Mouse (Mus musculus): ENCODE data around the gene Rabgap1l. TPM values are rescaled to one million over a fixed set of nuclear protein-coding genes. Genes with fewer than 3 reads are reported as not detected.

The Rabgap1l gene
- polyA plus RNA-seq, 1 experiment, result 40.7 TPM

GRCm38 (mm10) chr1:160786571-160786970 is 6.4 kb downstream of the Rabgap1l start:
- TF ChIP-seq CTCF (IDR thresholded peaks at IDR 0.05; ENCODE audit: borderline replicate concordance, extremely low read depth, insufficient read depth, insufficient read length) (no peak), POLR2A (IDR thresholded peaks at IDR 0.05; ENCODE audit: borderline replicate concordance, extremely low read depth, insufficient read depth, insufficient read length, poor library complexity, severe bottlenecking) (no peak)
- DNase-seq (ENCODE audit: low read depth), result no peak

GRCm38 (mm10) chr1:160785681-160786225 is 7.3 kb downstream of the Rabgap1l start:
- TF ChIP-seq POLR2A (IDR thresholded peaks at IDR 0.05; ENCODE audit: borderline replicate concordance, extremely low read depth, insufficient read depth, insufficient read length, poor library complexity, severe bottlenecking) (no peak), CTCF (IDR thresholded peaks at IDR 0.05; ENCODE audit: borderline replicate concordance, extremely low read depth, insufficient read depth, insufficient read length) (no peak)
- DNase-seq (ENCODE audit: low read depth), result no peak

- TF ChIP-seq CTCF (IDR thresholded peaks at IDR 0.05; ENCODE audit: borderline replicate concordance, extremely low read depth, insufficient read depth, insufficient read length) (no peak), POLR2A (IDR thresholded peaks at IDR 0.05; ENCODE audit: borderline replicate concordance, extremely low read depth, insufficient read depth, insufficient read length, poor library complexity, severe bottlenecking) (no peak)
- no peak for DNase-seq (ENCODE audit: low read depth)
Measured at GRCm38 (mm10) chr1:160784122-160784521, 8.9 kb downstream of the Rabgap1l start.

- no peak for DNase-seq (ENCODE audit: low read depth)
- no peak for TF ChIP-seq CTCF (IDR thresholded peaks at IDR 0.05; ENCODE audit: borderline replicate concordance, extremely low read depth, insufficient read depth, insufficient read length)
- TF ChIP-seq POLR2A (IDR thresholded peaks at IDR 0.05; ENCODE audit: borderline replicate concordance, extremely low read depth, insufficient read depth, insufficient read length, poor library complexity, severe bottlenecking), result no peak
Measured at GRCm38 (mm10) chr1:160774166-160774565, 18.8 kb downstream of the Rabgap1l start.

- no peak for TF ChIP-seq POLR2A (IDR thresholded peaks at IDR 0.05; ENCODE audit: borderline replicate concordance, extremely low read depth, insufficient read depth, insufficient read length, poor library complexity, severe bottlenecking)
- TF ChIP-seq CTCF (IDR thresholded peaks at IDR 0.05; ENCODE audit: borderline replicate concordance, extremely low read depth, insufficient read depth, insufficient read length), result no peak
- no peak for DNase-seq (ENCODE audit: low read depth)
Measured at GRCm38 (mm10) chr1:160765565-160765964, 27.4 kb downstream of the Rabgap1l start.

GRCm38 (mm10) chr1:160758243-160758642 is 34.8 kb downstream of the Rabgap1l start:
- peak; percentile 56 for DNase-seq (ENCODE audit: low read depth)

DNA sequence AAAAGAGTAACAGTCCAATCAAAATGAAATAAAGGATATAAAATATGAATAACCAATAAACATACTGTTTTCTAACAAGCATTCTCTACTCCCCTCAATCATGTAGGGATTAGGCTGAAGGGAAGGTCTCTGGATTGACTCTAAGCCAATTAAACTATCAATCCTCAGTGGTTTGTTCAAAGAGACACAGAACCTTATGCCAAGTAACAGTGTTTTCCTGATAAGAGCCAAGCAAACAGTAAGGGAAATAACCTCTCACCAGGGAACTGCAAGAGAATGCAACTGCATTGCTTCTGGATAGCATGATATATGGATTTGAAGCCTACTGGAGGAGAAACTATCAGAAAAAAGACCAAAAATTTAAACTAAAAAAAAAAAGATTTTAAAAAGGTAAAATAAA is 37.7 kb downstream of the Rabgap1l start:
- DNase-seq (ENCODE audit: low read depth), result no peak
- TF ChIP-seq CTCF (IDR thresholded peaks at IDR 0.05; ENCODE audit: borderline replicate concordance, extremely low read depth, insufficient read depth, insufficient read length), result no peak
- no peak for TF ChIP-seq POLR2A (IDR thresholded peaks at IDR 0.05; ENCODE audit: borderline replicate concordance, extremely low read depth, insufficient read depth, insufficient read length, poor library complexity, severe bottlenecking)

More at GRCm38 (mm10) chr1:160758243-160758642, 34.8 kb downstream of the Rabgap1l start:
- TF ChIP-seq CTCF (IDR thresholded peaks at IDR 0.05; ENCODE audit: borderline replicate concordance, extremely low read depth, insufficient read depth, insufficient read length), result peak; percentile 80
- TF ChIP-seq POLR2A (IDR thresholded peaks at IDR 0.05; ENCODE audit: borderline replicate concordance, extremely low read depth, insufficient read depth, insufficient read length, poor library complexity, severe bottlenecking), result no peak

DNA sequence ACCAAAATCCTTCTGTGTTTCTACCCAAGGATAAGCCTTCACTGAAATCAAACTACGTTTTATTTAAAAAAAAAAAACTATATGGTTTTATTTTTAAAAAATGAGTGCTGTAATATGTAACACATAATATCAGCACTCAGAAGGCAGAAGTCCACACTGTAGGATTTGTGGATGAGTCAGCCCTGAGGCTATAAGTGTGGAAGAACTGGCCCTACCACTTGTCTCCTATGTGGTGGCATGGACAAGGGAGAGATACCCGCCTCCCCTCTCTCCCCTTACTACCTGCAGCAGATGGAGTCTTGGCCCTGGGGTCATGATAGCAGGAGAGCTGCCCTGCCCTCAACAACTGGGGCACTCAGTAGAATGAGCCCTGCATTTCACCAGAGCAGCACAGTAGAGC is 42.4 kb downstream of the Rabgap1l start:
- no peak for DNase-seq (ENCODE audit: low read depth)
- TF ChIP-seq CTCF (IDR thresholded peaks at IDR 0.05; ENCODE audit: borderline replicate concordance, extremely low read depth, insufficient read depth, insufficient read length), result no peak
- no peak for TF ChIP-seq POLR2A (IDR thresholded peaks at IDR 0.05; ENCODE audit: borderline replicate concordance, extremely low read depth, insufficient read depth, insufficient read length, poor library complexity, severe bottlenecking)

- peak; percentile 18 for DNase-seq (ENCODE audit: low read depth)
- no peak for TF ChIP-seq POLR2A (IDR thresholded peaks at IDR 0.05; ENCODE audit: borderline replicate concordance, extremely low read depth, insufficient read depth, insufficient read length, poor library complexity, severe bottlenecking)
- TF ChIP-seq CTCF (IDR thresholded peaks at IDR 0.05; ENCODE audit: borderline replicate concordance, extremely low read depth, insufficient read depth, insufficient read length), result no peak
Measured at GRCm38 (mm10) chr1:160746786-160747185, 46.2 kb downstream of the Rabgap1l start.

GRCm38 (mm10) chr1:160745238-160745930 is 47.6 kb downstream of the Rabgap1l start:
- DNase-seq (ENCODE audit: low read depth), result no peak
- no peak for TF ChIP-seq POLR2A (IDR thresholded peaks at IDR 0.05; ENCODE audit: borderline replicate concordance, extremely low read depth, insufficient read depth, insufficient read length, poor library complexity, severe bottlenecking)
- TF ChIP-seq CTCF (IDR thresholded peaks at IDR 0.05; ENCODE audit: borderline replicate concordance, extremely low read depth, insufficient read depth, insufficient read length), result no peak

DNA sequence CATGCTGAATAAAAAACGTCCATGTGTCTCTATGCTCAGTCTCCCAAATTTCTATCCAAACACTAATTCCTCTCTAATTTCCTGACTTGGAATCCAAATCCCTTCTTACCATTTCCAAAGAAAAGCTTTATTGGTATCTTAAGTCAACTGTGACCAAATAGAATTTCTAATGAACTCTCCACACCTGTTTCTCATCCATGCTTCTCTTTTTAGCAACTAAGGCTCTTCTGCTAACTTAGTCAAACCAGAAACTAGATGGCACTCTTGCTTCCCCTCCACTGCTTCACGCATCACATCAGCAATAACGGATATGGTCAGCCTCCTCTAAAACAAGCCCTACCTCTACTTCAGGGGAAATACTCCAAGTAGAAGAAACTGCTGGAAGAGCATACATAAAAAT is 49.0 kb downstream of the Rabgap1l start:
- DNase-seq (ENCODE audit: low read depth), result peak; percentile 20
- no peak for TF ChIP-seq POLR2A (IDR thresholded peaks at IDR 0.05; ENCODE audit: borderline replicate concordance, extremely low read depth, insufficient read depth, insufficient read length, poor library complexity, severe bottlenecking)
- TF ChIP-seq CTCF (IDR thresholded peaks at IDR 0.05; ENCODE audit: borderline replicate concordance, extremely low read depth, insufficient read depth, insufficient read length), result no peak

GRCm38 (mm10) chr1:160743229-160743628 is 49.8 kb downstream of the Rabgap1l start:
- TF ChIP-seq POLR2A (IDR thresholded peaks at IDR 0.05; ENCODE audit: borderline replicate concordance, extremely low read depth, insufficient read depth, insufficient read length, poor library complexity, severe bottlenecking) (no peak), CTCF (IDR thresholded peaks at IDR 0.05; ENCODE audit: borderline replicate concordance, extremely low read depth, insufficient read depth, insufficient read length) (peak; percentile 38; the same call in 1 of the 2 replicates)
- DNase-seq (ENCODE audit: low read depth), result peak; percentile 80

Data from brain, embryonic 14.5 days (tissue).